In genomic region chr9:78166694-78167452, GRCm38 (mm10) we compare ENCODE assay signal across 14 mouse cellular contexts. TPM values are rescaled to one million over a fixed set of nuclear protein-coding genes. Genes with fewer than 3 reads are reported as not detected.
DNase-seq lines count a peak whose midpoint lies in the region; ATAC-seq lines count a peak whose summit lies in the region.
"Had no signal": no experiment of that assay in that cellular context is flagged by ENCODE, and none has a peak within 500 bp of the region (broad histone marks: within the 10 kb centered on the region; RNA-seq: fewer than 3 reads in every experiment).

No protein-coding gene starts in this region.

- 0 out of 2 replicates have a peak overlapping the region, but pooled peaks have one; percentile 19 for H3K4me2 ChIP-seq in heart, embryonic 11.5 days
- peak overlapping the region; percentile 60 for H3K4me2 ChIP-seq in liver, embryonic 11.5 days
- H3K4me2 ChIP-seq: hindbrain, embryonic 13.5 days had no signal

- no peaks in the 10 kb centered on the region for H3K27me3 ChIP-seq in heart, embryonic 11.5 days (ENCODE audit: control insufficient read depth, insufficient read depth, low read length)
- no peaks in the 10 kb centered on the region for H3K27me3 ChIP-seq in liver, embryonic 11.5 days (replicated peaks; ENCODE audit: control insufficient read depth, insufficient read depth, low read length)
- H3K27me3 ChIP-seq: hindbrain, embryonic 13.5 days had no signal

- no peaks in the 10 kb centered on the region for H3K9me3 ChIP-seq in heart, embryonic 11.5 days (replicated peaks; ENCODE audit: control insufficient read depth, low read length)
- no peaks in the 10 kb centered on the region for H3K9me3 ChIP-seq in liver, embryonic 11.5 days (ENCODE audit: control insufficient read depth, low read length)
- H3K9me3 ChIP-seq: hindbrain, embryonic 13.5 days had no signal

- no peak for DNase-seq in heart, adult 11 months
- DNase-seq in 416B (ENCODE audit: low read depth) (peak; percentile 8), ZHBTc4 (ENCODE audit: low read depth, low spot score) (peak; percentile 87)
- no peak for DNase-seq in liver, embryonic 11.5 days (ENCODE audit: low spot score)
- DNase-seq in cerebellum, adult 9-10 months = no peak
- no peak for DNase-seq in cerebellum, postnatal 10 days
- no peak for DNase-seq in layer of hippocampus, adult 18-20 months (ENCODE audit: low spot score in 2 of 2)
- DNase-seq: B cell, adult 2 months; cerebellum, adult 18-20 months; gastrocnemius, postnatal 14 days; lung, adult 2 months had no signal

- no peak overlapping the region for H3K4me3 ChIP-seq in heart, embryonic 11.5 days (ENCODE audit: low read depth, low read length)
- peak overlapping the region; percentile 21; the same call in 1 of the 2 replicates for H3K4me3 ChIP-seq in liver, embryonic 11.5 days (ENCODE audit: low read depth, low read length)
- H3K4me3 ChIP-seq: hindbrain, embryonic 13.5 days had no signal

- peak; percentile 39; the same call in 1 of the 2 replicates for ATAC-seq in heart, embryonic 11.5 days (replicated peaks; ENCODE audit: insufficient number of reproducible peaks, low FRiP score, low TSS enrichment)
- peak; percentile 83 for ATAC-seq in liver, embryonic 11.5 days (replicated peaks; ENCODE audit: low FRiP score)

- peaks cover 14% of the 10 kb centered on the region for H3K36me3 ChIP-seq in heart, embryonic 11.5 days (ENCODE audit: control insufficient read depth, insufficient read depth, low read length)
- peaks cover 5% of the 10 kb centered on the region for H3K36me3 ChIP-seq in liver, embryonic 11.5 days (ENCODE audit: control insufficient read depth, insufficient read depth, low read length)

- 56% methylated on average over 19 of the region's 19 CpGs for WGBS in heart, embryonic 11.5 days (ENCODE audit: insufficient replicate concordance)
- 54% methylated on average over 19 of the region's 19 CpGs for WGBS in liver, embryonic 11.5 days

- H3K27ac ChIP-seq in heart, embryonic 11.5 days (ENCODE audit: low read depth, low read length) = peak overlapping the region; percentile 67
- peak overlapping the region; percentile 61; the same call in 1 of the 2 replicates for H3K27ac ChIP-seq in liver, embryonic 11.5 days (ENCODE audit: low read depth, low read length)
- H3K27ac ChIP-seq: hindbrain, embryonic 13.5 days; macrophage had no signal

- H3K9ac ChIP-seq in heart, embryonic 11.5 days (ENCODE audit: low read depth, low read length) = no peak overlapping the region
- H3K9ac ChIP-seq in liver, embryonic 11.5 days (ENCODE audit: low read depth, low read length) = peak overlapping the region; percentile 36; the same call in 1 of the 2 replicates
- H3K9ac ChIP-seq: hindbrain, embryonic 13.5 days had no signal

- 0 out of 2 replicates have a peak, but pooled peaks cover 5% of the 10 kb centered on the region for H3K4me1 ChIP-seq in heart, embryonic 11.5 days (ENCODE audit: control insufficient read depth, insufficient read depth, low read length)
- peaks cover 11% of the 10 kb centered on the region for H3K4me1 ChIP-seq in liver, embryonic 11.5 days (replicated peaks; ENCODE audit: control insufficient read depth, insufficient read depth, low read length)
- H3K4me1 ChIP-seq: hindbrain, embryonic 13.5 days had no signal

RNA-seq across cellular contexts. Expression of gene Gsta4, which starts 15.7 kb away (rescaled TPM):
- polyA plus RNA-seq in heart, embryonic 11.5 days (2014; fragmentation: Nextera tagmentation; extraction: Ambion mirVana) = 87.5 and 88.7 TPM in 2 replicates
- 33.3 and 40.6 TPM in 2 replicates for polyA plus RNA-seq in liver, embryonic 11.5 days (2014; fragmentation: Nextera tagmentation; extraction: Ambion mirVana)
- 10 to 100 TPM; 56.0 to 60.8 TPM for total RNA-seq in layer of hippocampus, adult 18-20 months (2021)
- polyA plus RNA-seq: macrophage had no signal

RNA-seq across cellular contexts. Expression of gene Ick, which starts 57.9 kb away (rescaled TPM):
- polyA plus RNA-seq in heart, embryonic 11.5 days (2014; fragmentation: Nextera tagmentation; extraction: Ambion mirVana) = 16.1 and 16.8 TPM in 2 replicates
- 15.9 and 16.7 TPM in 2 replicates for polyA plus RNA-seq in liver, embryonic 11.5 days (2014; fragmentation: Nextera tagmentation; extraction: Ambion mirVana)
- total RNA-seq in layer of hippocampus, adult 18-20 months (2021) = 10 to 100 TPM; 18.0 to 18.3 TPM

RNA-seq across cellular contexts. Expression of gene Fbxo9, which starts 58.0 kb away (rescaled TPM):
- 37.0 and 38.0 TPM in 2 replicates for polyA plus RNA-seq in heart, embryonic 11.5 days (2014; fragmentation: Nextera tagmentation; extraction: Ambion mirVana)
- polyA plus RNA-seq in liver, embryonic 11.5 days (2014; fragmentation: Nextera tagmentation; extraction: Ambion mirVana) = 56.1 and 56.6 TPM in 2 replicates
- total RNA-seq in layer of hippocampus, adult 18-20 months (2021) = 10 to 100 TPM; 90.3 to 92.2 TPM

Comparison
In these comparisons a context has a peak if more than half of its experiments do, and no peak if none do; other contexts are left out.
1. DNase-seq: peak in 416B (single experiment) and ZHBTc4 (single experiment); none in heart, adult 11 months (single experiment), liver, embryonic 11.5 days (single experiment), cerebellum, adult 9-10 months (single experiment), cerebellum, postnatal 10 days (0 of 2) and layer of hippocampus, adult 18-20 months (0 of 2).